Mouse (Mus musculus): ENCODE measurements around the gene Csnka2ip.

DNA sequence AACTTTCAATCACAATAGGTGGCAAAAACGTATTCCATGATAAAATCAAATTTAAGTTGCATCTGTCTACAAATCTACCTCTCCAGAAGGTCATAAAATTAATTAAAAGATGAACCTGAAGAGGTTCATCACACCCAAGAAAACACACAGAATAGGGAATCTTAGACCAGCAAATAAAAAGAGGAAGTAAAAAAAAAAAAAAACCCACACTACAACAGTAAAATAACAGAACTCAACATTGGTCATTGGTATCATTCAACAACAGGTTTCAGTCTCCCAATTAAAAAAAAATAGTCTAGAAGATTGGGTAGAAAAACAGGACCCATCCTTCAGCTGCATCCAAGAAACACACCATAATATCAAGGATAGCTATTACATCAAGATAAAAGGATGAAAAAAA, 32.9 kb upstream of the Csnka2ip start:
- TF ChIP-seq CTCF (IDR thresholded peaks at IDR 0.05; ENCODE audit: low read depth): no peak
- no peak for TF ChIP-seq EP300 (IDR thresholded peaks at IDR 0.05; ENCODE audit: low read depth)
